Mouse (Mus musculus) G1E (cell line): Measurements from ENCODE around the gene Cep44. TPM values are rescaled to one million over a fixed set of nuclear protein-coding genes. Genes with fewer than 3 reads are reported as not detected.

Experiments
- ATAC-seq: 2 replicates; pipeline ENCODE4 v1.8.0; 2016; ENCODE audit warnings: mild to moderate bottlenecking; ENCODE audit not compliant: insufficient number of reproducible peaks, poor library complexity, low FRiP score, severe bottlenecking; ENCODE audit errors: extremely low read depth
- DNase-seq: peaks from one replicate; pipeline ENCODE4 v3.0.0; 2012; ENCODE audit warnings: low spot score
- H3K27me3 ChIP-seq: 2 replicates; pipeline ENCODE4 v1.6.1; 2012; ENCODE audit warnings: mild to moderate bottlenecking, low read length, inconsistent platforms; ENCODE audit not compliant: insufficient read depth
- H3K36me3 ChIP-seq: replicated peaks from 2 replicates; pipeline ENCODE3; 2012; ENCODE audit warnings: mild to moderate bottlenecking, inconsistent platforms
- H3K4me1 ChIP-seq: 2 replicates; pipeline ENCODE4 v1.6.1; 2012; ENCODE audit warnings: low read depth, low read length, inconsistent platforms, mixed read lengths; ENCODE audit not compliant: insufficient read depth
- H3K4me3 ChIP-seq: 2 replicates; pipeline ENCODE4 v1.5.1; 2012; ENCODE audit warnings: low read depth, mild to moderate bottlenecking, inconsistent platforms, low read length, moderate library complexity, mixed read lengths
- H3K9me3 ChIP-seq: replicated peaks from 2 replicates; pipeline ENCODE4 v1.6.1; 2012; ENCODE audit warnings: inconsistent platforms
- CTCF ChIP-seq: IDR thresholded peaks from 2 replicates; pipeline ENCODE4 v1.5.1; 2012; ENCODE audit warnings: low read depth, low read length, inconsistent platforms, mixed read lengths
- GATA1 ChIP-seq: IDR thresholded peaks from 2 replicates; pipeline ENCODE4 v1.6.1; 2012; ENCODE audit warnings: borderline replicate concordance, low read length, inconsistent platforms, mixed read lengths
- GATA2 ChIP-seq: IDR thresholded peaks from 2 replicates; pipeline ENCODE4 v1.6.1; 2012; ENCODE audit warnings: low read depth, low read length, inconsistent platforms, borderline replicate concordance
- POLR2AphosphoS5 ChIP-seq: IDR thresholded peaks from 2 replicates; pipeline ENCODE4 v1.6.1; 2012; ENCODE audit warnings: low read depth, low read length, inconsistent platforms; ENCODE audit not compliant: insufficient replicate concordance
- TAL1 ChIP-seq: conservative IDR thresholded peaks from 2 replicates; pipeline ENCODE4 v1.6.1; 2012; ENCODE audit warnings: low read depth, low read length, inconsistent platforms, mixed read lengths
- polyA plus RNA-seq: library from polyadenylated mRNA; stranded (reverse); fragments of >175 nt; gene quantifications from 2 replicates; pipeline ENCODE4 v1.2.3, GENCODE M21; 2012
- total RNA-seq, 2 experiments: library from RNA; stranded (forward) in 1 of 2; stranded (reverse) in 1 of 2; fragments of 200-1000 nt in 1 of 2; fragments of >200 nt in 1 of 2; fragmentation: Nextera tagmentation in 1 of 2; gene quantifications; 2 replicates each; pipeline ENCODE4 v1.2.3; 2014 to 2017

The Cep44 gene
- total and polyA plus RNA-seq, 3 experiments = 12.4 to 79.8 (median 44.8) TPM

GRCm38 (mm10) chr8:56508318-56508951 lies 42.4 kb downstream of the Cep44 start:
- no peaks in the 10 kb centered on the region for H3K9me3 ChIP-seq
- H3K4me1 ChIP-seq = no peaks in the 10 kb centered on the region
- no peaks in the 10 kb centered on the region for H3K36me3 ChIP-seq
- H3K27me3 ChIP-seq = no peaks in the 10 kb centered on the region; the same call in 1 of the 2 replicates
- TF ChIP-seq TAL1 (no peak), GATA1 (no peak), GATA2 (no peak), POLR2AphosphoS5 (no peak), CTCF (no peak)
- ATAC-seq = no peak
- DNase-seq = no peak
- no peak overlapping the region for H3K4me3 ChIP-seq

- DNase-seq (no peak), ATAC-seq (no peak)
- Histone ChIP-seq H3K4me1 (no peaks in the 10 kb centered on the region), H3K4me3 (no peak overlapping the region), H3K27me3 (0 out of 2 replicates have a peak, but pooled peaks cover 2% of the 10 kb centered on the region), H3K9me3 (no peaks in the 10 kb centered on the region), H3K36me3 (no peaks in the 10 kb centered on the region)
- TF ChIP-seq POLR2AphosphoS5 (no peak), TAL1 (no peak), GATA1 (no peak), CTCF (no peak), GATA2 (no peak)
Measured at GRCm38 (mm10) chr8:56501911-56502310, 48.9 kb downstream of the Cep44 start.

- no peaks in the 10 kb centered on the region for H3K4me1 ChIP-seq
- no peaks in the 10 kb centered on the region for H3K9me3 ChIP-seq
- no peak for DNase-seq
- no peak overlapping the region for H3K4me3 ChIP-seq
- no peaks in the 10 kb centered on the region for H3K27me3 ChIP-seq
- TF ChIP-seq CTCF = no peak
- no peak for TF ChIP-seq TAL1
- TF ChIP-seq POLR2AphosphoS5 = no peak
- no peak for TF ChIP-seq GATA1
- no peak for TF ChIP-seq GATA2
- no peaks in the 10 kb centered on the region for H3K36me3 ChIP-seq
- ATAC-seq = no peak
Measured at GRCm38 (mm10) chr8:56489496-56489895, 61.4 kb downstream of the Cep44 start.

GRCm38 (mm10) chr8:56486006-56486405 lies 64.8 kb downstream of the Cep44 start:
- Histone ChIP-seq H3K4me3 (no peak overlapping the region), H3K4me1 (no peaks in the 10 kb centered on the region), H3K36me3 (no peaks in the 10 kb centered on the region), H3K9me3 (no peaks in the 10 kb centered on the region), H3K27me3 (no peaks in the 10 kb centered on the region)
- ATAC-seq (no peak), DNase-seq (no peak)
- TF ChIP-seq CTCF (no peak), POLR2AphosphoS5 (no peak), TAL1 (no peak), GATA2 (no peak), GATA1 (no peak)

Other genes starting within 250 kb of the Cep44 start
- 108 and 147 TPM in 2 replicates for gene Fbxo8, start within 50 bp of the Cep44 start, total RNA-seq (2014; fragmentation: Nextera tagmentation)
- 27.3 and 27.8 TPM in 2 replicates for gene Fbxo8, start within 50 bp of the Cep44 start, total RNA-seq (2017)
- 9.9 and 10.0 TPM in 2 replicates for gene Fbxo8, start within 50 bp of the Cep44 start, polyA plus RNA-seq